9 mouse cellular contexts compared by ENCODE assay signal in genomic region chr12:71135581-71135980, GRCm38 (mm10). TPM values are rescaled to one million over a fixed set of nuclear protein-coding genes. Genes with fewer than 3 reads are reported as not detected.
DNase-seq lines count a peak whose midpoint lies in the region; ATAC-seq and TF ChIP-seq lines count a peak whose summit lies in the region.
"Had no signal": no experiment of that assay in that cellular context is flagged by ENCODE, and none has a peak within 500 bp of the region (broad histone marks: within the 10 kb centered on the region; RNA-seq: fewer than 3 reads in every experiment).

No protein-coding gene starts in this region.

- no peaks in the 10 kb centered on the region for H3K27me3 ChIP-seq in E14TG2a.4 (ENCODE audit: insufficient read depth, low read length)
- no peaks in the 10 kb centered on the region for H3K27me3 ChIP-seq in hindbrain, embryonic 11.5 days (ENCODE audit: control insufficient read depth, insufficient read depth, low read length)
- no peaks in the 10 kb centered on the region for H3K27me3 ChIP-seq in liver, embryonic 15.5 days

- H3K4me2 ChIP-seq in hindbrain, embryonic 11.5 days (replicated peaks; ENCODE audit: low read depth, low read length) = peak overlapping the region; percentile 77
- peak overlapping the region; percentile 99 for H3K4me2 ChIP-seq in liver, embryonic 15.5 days

- peak overlapping the region; percentile 98 for H3K27ac ChIP-seq in gastrocnemius, adult 2 months
- H3K27ac ChIP-seq in hindbrain, embryonic 11.5 days (ENCODE audit: low read depth, low read length) = no peak overlapping the region
- H3K27ac ChIP-seq in liver, embryonic 15.5 days (replicated peaks) = no peak overlapping the region

- intact Hi-C loops in gastrocnemius, adult 2 months (cut with DNase I) = loop anchor here (5.0 kb wide), 1 partner anchor 118 kb away; the partner anchor contains the start of gene Arid4a

- no peak for ATAC-seq in hindbrain, embryonic 11.5 days (ENCODE audit: low FRiP score)
- no peak for ATAC-seq in liver, embryonic 15.5 days (ENCODE audit: insufficient read depth)
- ATAC-seq in erythroid progenitor cell, adult 5-6 weeks (replicated peaks; ENCODE audit: low FRiP score, poor library complexity, severe bottlenecking) = no peak

- H3K4me1 ChIP-seq in E14TG2a.4 (replicated peaks; ENCODE audit: low read depth, low read length) = peaks cover 43% of the 10 kb centered on the region
- H3K4me1 ChIP-seq in hindbrain, embryonic 11.5 days (replicated peaks; ENCODE audit: control insufficient read depth, insufficient read depth, low read length) = no peaks in the 10 kb centered on the region; the same call in 1 of the 2 replicates
- H3K4me1 ChIP-seq in liver, embryonic 15.5 days (replicated peaks) = peaks cover 27% of the 10 kb centered on the region

- H3K4me3 ChIP-seq in gastrocnemius, adult 2 months = peak overlapping the region; percentile 92
- peak overlapping the region; percentile 100 for H3K4me3 ChIP-seq in E14TG2a.4 (replicated peaks; ENCODE audit: low read length)
- H3K4me3 ChIP-seq in hindbrain, embryonic 11.5 days (ENCODE audit: low read depth, low read length) = peak overlapping the region; percentile 96
- peak overlapping the region; percentile 94 for H3K4me3 ChIP-seq in liver, embryonic 15.5 days (replicated peaks)

- no peak for TF ChIP-seq CTCF in gastrocnemius, adult 2 months (IDR thresholded peaks at IDR 0.05)
- TF ChIP-seq CTCF in E14TG2a.4 (conservative IDR thresholded peaks at IDR 0.05; ENCODE audit: low read length) = no peak

- H3K36me3 ChIP-seq in E14TG2a.4 (ENCODE audit: insufficient read depth, low read length) = peaks cover 52% of the 10 kb centered on the region
- no peaks in the 10 kb centered on the region for H3K36me3 ChIP-seq in hindbrain, embryonic 11.5 days (ENCODE audit: control insufficient read depth, insufficient read depth, low read length)
- H3K36me3 ChIP-seq in liver, embryonic 15.5 days (replicated peaks) = peaks cover 37% of the 10 kb centered on the region

- no peak overlapping the region for H3K9ac ChIP-seq in hindbrain, embryonic 11.5 days (ENCODE audit: low read depth, low read length)
- peak overlapping the region; percentile 91; the same call in 1 of the 2 replicates for H3K9ac ChIP-seq in liver, embryonic 15.5 days

- H3K9me3 ChIP-seq in E14TG2a.4 (ENCODE audit: low read length) = no peaks in the 10 kb centered on the region
- H3K9me3 ChIP-seq in hindbrain, embryonic 11.5 days (ENCODE audit: control insufficient read depth, low read length) = no peaks in the 10 kb centered on the region
- H3K9me3 ChIP-seq in liver, embryonic 15.5 days (replicated peaks) = no peaks in the 10 kb centered on the region

- WGBS in hindbrain, embryonic 11.5 days = 42% methylated on average over 5 of the region's 5 CpGs
- WGBS in liver, embryonic 15.5 days (ENCODE audit: insufficient replicate concordance) = 14% methylated on average over 5 of the region's 5 CpGs

- DNase-seq in gastrocnemius, adult 2 months = no peak
- DNase-seq in gastrocnemius, adult 8-10 months (ENCODE audit: low spot score in 2 of 2) = no peak
- DNase-seq in hindbrain, embryonic 11.5 days (ENCODE audit: low spot score) = no peak
- DNase-seq in thymus, postnatal 10 days (ENCODE audit: low spot score in 2 of 2) = no peak
- no peak for DNase-seq in urinary bladder, adult 2 months (ENCODE audit: low spot score)

RNA-seq across cellular contexts. Expression of gene Timm9, which starts 0.9 kb away (rescaled TPM):
- 10 to 100 TPM; 26.5 to 32.6 TPM for total RNA-seq in gastrocnemius, adult 2 months (2021)
- 10 to 100 TPM; 24.4 to 32.6 (median 26.6) TPM for total RNA-seq in gastrocnemius, adult 8-10 months (2022)
- polyA plus RNA-seq in hindbrain, embryonic 11.5 days (2014; fragmentation: Nextera tagmentation; extraction: Ambion mirVana) = 73.8 and 76.8 TPM in 2 replicates
- polyA plus RNA-seq in liver, embryonic 15.5 days (2015; fragmentation: Nextera tagmentation; extraction: Ambion mirVana) = 35.4 and 37.5 TPM in 2 replicates
- total RNA-seq in erythroid progenitor cell, adult 5-6 weeks (2015; ENCODE audit: low replicate concordance) = 10.5 and 21.0 TPM in 2 replicates
- total RNA-seq in erythroid progenitor cell, adult 5-6 weeks (2017; ENCODE audit: low replicate concordance) = 5.8 and 11.7 TPM in 2 replicates
- 29.6 and 35.3 TPM in 2 replicates for polyA plus RNA-seq in urinary bladder, adult 2 months (2012; rRNA removed)

RNA-seq across cellular contexts. Expression of gene 2700049A03Rik, which starts 1.1 kb away (rescaled TPM):
- total RNA-seq in gastrocnemius, adult 2 months (2021) = 1 to 10 TPM; 3.3 to 4.8 TPM
- total RNA-seq in gastrocnemius, adult 8-10 months (2022) = 1 to 10 TPM; 4.0 to 5.3 (median 4.2) TPM
- 16.8 and 23.3 TPM in 2 replicates for polyA plus RNA-seq in hindbrain, embryonic 11.5 days (2014; fragmentation: Nextera tagmentation; extraction: Ambion mirVana)
- 3.8 and 4.6 TPM in 2 replicates for polyA plus RNA-seq in liver, embryonic 15.5 days (2015; fragmentation: Nextera tagmentation; extraction: Ambion mirVana)
- 9.2 and 19.5 TPM in 2 replicates for total RNA-seq in erythroid progenitor cell, adult 5-6 weeks (2015; ENCODE audit: low replicate concordance)
- 16.0 and 17.3 TPM in 2 replicates for total RNA-seq in erythroid progenitor cell, adult 5-6 weeks (2017; ENCODE audit: low replicate concordance)
- polyA plus RNA-seq in urinary bladder, adult 2 months (2012; rRNA removed) = 4.7 and 5.1 TPM in 2 replicates

RNA-seq across cellular contexts. Expression of gene Tomm20l, which starts 24.4 kb away (rescaled TPM):
- not detected for total RNA-seq in gastrocnemius, adult 2 months (2021)
- not detected for total RNA-seq in gastrocnemius, adult 8-10 months (2022)
- polyA plus RNA-seq in hindbrain, embryonic 11.5 days (2014; fragmentation: Nextera tagmentation; extraction: Ambion mirVana) = not detected in 2 replicates
- polyA plus RNA-seq in liver, embryonic 15.5 days (2015; fragmentation: Nextera tagmentation; extraction: Ambion mirVana) = not detected in 2 replicates
- not detected in 2 replicates for total RNA-seq in erythroid progenitor cell, adult 5-6 weeks (2015; ENCODE audit: low replicate concordance)
- total RNA-seq in erythroid progenitor cell, adult 5-6 weeks (2017; ENCODE audit: low replicate concordance) = not detected in 2 replicates
- not detected in 2 replicates for polyA plus RNA-seq in urinary bladder, adult 2 months (2012; rRNA removed)
- total RNA-seq: neutrophil, adult 5-6 weeks had no signal
